Mouse (Mus musculus) frontal cortex, postnatal 14 days (tissue): ENCODE results near the gene Irf2bpl.

Source experiments
- DNase-seq, 2 experiments: peaks; one replicate each; pipeline ENCODE4 v3.0.0; 2022; ENCODE audit warnings: low spot score in 2 of 2

Gene Irf2bpl

DNA sequence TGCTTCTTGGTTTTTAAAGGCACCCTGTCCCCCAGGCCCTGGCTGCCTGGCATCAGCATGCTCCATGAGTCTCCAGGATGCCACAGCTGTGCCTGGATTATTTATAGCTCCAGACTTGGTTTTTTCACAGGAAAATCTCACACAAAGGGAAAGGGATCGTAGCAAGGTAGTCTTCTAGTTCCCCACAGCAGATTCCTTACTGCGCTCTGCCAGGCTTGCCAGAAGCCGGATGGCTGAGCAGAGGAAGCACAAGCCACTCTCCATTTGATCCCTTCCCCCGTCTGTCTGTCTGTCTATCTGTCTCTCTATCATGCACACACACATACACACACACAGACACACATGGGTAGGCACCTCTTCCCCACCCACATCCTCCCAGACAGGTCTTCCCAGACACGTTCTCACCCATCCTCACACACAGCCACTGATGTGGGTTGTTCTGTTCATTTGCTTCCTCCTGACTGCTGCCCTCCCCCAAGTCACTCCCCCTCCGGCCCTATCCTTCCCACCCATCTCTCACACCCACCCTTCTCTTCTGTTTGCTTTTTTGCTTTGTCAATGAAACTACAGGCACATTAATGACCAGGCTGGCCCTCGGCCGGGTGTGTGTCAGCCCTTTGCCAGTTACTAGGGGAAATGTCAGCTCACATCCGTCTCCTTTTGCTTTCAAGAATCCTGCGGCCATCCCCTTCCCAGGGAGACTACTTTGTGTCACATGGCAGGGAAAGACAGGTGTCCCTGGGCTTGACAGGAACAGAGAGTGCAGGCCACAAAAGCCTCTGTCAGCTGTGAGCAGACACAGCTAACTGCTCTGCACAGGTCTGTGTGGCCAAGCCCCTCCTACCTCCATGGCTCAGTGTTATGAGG lies 24.4 kb downstream of the Irf2bpl start:
- peak in 1 of 2 experiments; percentile 38 for DNase-seq

DNA sequence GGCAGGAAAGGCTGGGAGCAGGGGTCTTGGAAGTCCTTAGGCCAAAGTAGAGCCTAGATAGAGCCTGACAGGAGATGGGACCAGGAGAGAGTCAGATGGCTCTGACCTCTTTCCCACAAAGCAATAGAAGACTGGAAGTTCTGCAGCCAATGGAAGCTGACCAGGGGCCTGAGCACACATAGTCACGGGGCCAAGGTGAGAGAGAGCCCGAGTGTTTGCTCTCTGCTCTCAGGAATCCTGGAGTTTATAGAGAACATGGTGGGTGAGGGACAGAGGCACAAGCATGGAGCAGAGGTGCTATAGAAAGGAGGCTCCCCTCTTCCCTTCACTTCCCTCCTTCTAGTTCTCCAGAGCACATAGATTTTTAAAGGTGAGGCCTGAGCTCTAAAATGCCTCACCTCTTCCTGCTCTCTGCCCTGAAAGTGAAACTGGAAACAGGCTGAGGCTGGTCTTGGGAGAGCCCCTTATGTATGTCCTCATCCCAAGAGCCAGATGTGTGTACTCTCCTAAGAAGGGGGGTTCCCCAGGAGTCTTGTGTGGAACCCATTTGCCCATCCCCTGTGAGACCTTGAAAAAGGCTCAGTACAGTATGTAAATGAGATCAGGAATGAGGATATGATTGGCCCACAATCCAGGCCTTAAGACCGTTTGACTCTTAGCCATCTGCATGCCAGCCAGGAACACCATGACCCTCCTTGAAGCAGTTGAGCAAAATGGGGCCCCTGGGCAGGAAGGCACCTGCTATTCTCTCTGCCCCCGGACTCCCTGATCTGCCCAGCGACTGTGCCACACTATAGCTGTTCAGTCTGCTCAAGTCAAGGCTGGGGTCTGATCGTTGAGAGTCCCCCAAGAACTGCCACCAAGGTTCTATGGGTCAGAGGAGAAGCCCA lies 25.4 kb downstream of the Irf2bpl start:
- no peak for DNase-seq

DNA sequence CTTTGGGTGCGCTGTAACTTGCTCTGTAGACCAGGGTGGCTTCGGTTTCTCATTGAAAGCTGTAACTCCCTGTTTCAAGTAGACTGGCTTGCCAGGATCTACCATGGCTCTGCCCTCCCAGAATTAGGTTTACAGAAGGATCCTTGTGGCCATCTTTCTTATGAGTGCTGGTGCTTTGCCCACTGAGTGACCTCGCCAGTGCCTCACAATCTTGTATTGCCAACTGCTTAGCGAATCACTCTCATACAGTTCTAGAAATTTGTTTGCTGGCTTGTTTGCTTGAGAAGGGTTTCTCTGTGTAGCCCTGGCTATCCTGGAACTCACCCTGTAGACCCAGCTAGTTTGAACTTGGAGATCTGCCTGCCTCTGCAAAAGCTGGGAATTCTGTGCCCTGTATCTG lies 26.1 kb downstream of the Irf2bpl start:
- DNase-seq: no peak

DNA sequence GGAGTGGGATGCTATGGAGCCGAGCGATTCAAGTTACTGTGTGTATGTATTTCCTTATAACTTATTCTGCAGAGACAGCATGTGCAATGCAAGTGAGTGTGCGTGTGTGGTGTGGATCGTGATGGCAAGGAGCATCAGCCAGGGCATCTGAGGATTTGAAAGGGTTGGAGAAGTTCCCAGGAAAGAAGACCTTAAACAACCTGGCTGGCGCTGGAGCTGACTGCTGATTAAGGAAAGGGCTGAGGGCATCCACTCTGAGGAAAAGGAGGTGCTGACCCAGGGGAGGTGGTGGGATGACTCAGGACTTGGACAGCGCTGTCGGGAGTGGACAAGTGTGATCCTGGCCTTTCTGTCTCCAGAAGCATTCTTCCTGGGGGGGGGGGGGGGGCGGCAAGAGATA lies 27.3 kb downstream of the Irf2bpl start:
- no peak for DNase-seq

DNA sequence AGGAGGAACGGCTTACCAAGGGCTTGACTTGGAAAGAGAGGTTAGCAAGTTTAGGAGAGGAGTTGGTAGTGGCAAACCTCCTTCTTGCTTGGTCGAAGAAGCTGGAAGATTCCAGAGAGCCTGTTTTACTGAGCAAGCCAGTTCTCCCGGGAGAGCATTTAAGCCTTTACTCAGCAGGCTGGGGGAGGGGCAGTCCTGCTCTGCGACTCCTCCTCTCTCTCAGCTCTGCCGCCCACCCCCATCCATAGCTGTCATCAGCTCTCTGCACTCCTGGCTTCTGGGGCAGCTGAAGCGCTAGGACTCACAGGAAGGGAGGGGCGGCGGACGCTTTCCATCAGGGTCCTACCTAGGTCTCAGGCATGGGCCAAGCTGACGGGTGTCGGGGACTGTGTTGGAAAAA lies 28.9 kb downstream of the Irf2bpl start:
- DNase-seq: peak in 1 of 2 experiments; percentile 53

DNA sequence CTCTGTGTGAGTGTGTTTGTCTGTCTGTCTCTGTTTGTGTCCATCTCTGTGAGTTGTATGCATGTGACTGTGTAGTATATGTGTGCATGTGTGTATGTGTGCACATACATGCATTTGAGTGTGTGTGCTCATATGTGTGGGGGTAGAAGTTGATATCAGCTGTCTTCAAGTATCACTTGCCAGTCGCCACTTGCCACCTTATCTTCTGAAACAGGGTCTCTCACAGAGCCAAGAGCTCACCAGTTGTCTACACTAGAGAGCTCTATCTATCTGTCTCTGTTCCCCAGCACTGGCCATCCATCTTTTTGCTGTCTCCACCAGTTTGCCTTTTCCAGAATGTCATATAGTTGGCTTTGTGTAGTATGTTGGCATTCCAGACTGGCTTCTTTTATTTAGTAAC lies 31.1 kb downstream of the Irf2bpl start:
- no peak for DNase-seq

DNA sequence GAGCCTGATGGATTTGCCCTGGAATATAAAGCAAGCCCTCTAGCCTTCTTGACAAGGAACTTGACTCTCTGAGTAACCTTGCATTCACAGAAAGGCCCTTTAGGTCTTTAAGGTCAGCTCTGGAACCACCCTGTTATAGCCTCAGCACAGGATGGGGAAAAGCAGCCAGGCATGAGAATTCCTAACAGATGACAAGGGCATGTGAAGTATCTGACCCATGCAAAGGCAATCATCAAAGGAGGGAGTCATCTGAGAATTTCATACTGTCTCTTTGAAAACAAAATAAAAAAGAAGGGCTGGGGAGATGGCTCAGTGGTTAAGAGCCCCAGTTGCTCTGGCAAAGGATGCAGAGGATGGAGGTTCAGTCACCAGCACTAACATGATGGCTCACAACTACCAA lies 33.3 kb downstream of the Irf2bpl start:
- DNase-seq: no peak

DNA sequence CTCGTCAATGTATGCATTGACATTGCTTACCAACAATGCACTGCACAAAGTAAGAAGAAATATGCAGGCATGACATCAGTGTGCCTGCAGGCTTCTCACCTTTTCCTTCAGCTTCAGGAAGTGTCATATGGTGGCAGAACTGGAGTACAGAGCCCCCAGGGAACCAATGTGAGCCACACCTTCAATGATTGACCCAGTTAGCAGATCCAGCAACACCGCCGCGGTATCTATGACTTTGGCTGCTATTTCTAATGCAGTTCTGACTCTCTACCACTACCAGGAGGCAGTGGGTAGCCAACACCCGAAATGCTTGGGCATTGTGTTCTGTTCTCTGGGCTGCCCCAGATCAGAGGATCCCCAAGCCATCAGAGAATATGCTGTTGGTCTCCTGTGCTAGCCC lies 33.9 kb downstream of the Irf2bpl start:
- no peak for DNase-seq

DNA sequence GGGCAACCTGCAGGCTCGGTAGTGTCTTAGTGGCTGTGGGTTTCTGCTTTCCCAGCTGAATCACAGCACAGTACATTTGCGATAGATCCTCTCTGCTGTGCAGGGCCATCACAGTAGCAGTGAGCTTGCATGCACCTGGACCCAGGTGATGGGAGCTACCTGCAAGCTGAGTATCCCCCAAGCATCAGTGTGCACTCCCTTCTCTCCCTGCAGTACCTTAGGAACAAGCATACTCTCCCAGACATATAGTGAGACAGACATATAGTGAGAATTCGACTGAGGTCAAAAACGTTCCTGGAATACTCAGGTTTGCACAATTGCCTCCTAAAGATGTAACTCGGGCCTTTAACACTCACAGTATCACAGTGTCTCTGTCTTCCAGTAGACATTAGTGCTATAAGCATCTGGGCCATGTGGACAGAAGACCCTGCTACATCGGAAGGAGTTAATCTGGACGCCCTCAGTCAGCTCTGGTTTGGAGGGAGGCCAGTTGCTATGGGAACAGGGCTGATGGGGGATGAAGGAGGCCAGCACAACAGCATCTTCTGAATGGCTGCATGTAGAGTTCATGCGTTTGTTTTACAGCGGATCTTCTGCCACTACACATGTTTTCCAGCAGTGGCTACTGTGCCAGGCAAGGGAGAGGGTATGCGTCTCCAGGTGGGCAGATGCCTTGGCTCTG lies 34.5 kb downstream of the Irf2bpl start:
- DNase-seq: peak; percentile 45 to 49

DNA sequence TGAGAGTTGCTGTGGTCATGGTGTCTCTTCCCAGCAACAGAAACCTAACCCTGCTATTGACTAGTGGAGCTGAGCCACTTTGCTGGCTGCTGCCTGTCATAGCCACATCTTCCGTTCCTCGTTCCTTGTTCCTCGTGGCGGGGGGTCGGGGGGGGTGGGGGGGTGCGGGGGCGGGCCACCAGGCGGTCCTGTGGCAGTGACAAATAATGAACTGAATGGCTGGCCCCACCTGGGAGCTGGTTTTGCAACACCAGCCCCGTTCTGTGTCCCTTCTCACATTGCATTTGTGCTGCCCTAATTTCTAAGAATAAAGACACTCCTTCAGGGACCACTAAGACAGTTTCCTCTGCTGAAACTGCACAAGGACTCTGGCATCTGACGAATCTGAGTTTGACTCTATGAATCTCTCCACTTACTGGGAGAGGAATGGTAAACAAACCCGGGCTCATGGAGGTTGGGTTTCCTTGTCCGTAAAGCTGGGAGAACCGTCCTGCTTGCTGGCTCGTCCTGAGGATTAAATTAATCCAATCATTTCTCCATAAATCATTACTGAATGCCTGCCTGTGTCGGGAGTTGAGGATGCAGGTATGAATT lies 41.6 kb downstream of the Irf2bpl start:
- DNase-seq: no peak

DNA sequence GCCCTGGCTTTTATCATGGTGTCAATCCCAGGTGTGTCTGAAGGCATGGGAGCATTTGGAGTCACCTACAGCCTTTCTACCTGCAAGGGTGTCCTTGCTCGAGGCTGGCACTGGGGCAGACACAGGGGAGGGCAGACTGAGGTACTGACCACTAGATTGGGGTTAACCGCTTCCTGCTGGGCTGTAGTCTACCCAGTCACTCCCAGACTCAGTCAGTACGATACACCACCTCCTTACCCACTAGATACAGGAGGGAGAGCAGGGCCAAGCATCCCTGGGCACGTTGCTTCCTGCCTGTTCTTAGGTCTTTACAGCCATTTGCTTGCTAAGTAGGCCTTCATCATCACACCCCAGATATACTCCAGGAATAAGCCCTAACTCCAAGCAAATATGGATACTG lies 44.1 kb downstream of the Irf2bpl start:
- no peak for DNase-seq

DNA sequence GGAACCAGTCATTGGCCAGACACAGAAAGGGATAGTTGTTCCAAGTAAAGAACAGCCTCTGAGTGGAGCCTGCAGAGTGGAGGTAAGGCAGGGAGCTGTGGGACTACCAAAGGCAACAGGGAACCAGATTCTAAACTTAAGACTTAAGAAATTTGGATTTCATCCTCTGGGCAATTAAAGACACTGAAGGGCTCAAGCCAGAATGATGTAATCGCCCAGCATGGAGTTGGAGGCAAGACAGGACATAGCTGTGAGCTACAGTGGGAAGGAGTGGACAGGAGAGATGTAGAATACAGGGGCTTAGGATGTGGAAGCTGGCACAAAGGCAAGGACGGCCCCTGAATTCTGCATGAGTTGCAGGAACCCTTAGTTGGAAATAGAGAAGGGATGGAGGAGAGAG lies 46.4 kb downstream of the Irf2bpl start:
- no peak for DNase-seq

DNA sequence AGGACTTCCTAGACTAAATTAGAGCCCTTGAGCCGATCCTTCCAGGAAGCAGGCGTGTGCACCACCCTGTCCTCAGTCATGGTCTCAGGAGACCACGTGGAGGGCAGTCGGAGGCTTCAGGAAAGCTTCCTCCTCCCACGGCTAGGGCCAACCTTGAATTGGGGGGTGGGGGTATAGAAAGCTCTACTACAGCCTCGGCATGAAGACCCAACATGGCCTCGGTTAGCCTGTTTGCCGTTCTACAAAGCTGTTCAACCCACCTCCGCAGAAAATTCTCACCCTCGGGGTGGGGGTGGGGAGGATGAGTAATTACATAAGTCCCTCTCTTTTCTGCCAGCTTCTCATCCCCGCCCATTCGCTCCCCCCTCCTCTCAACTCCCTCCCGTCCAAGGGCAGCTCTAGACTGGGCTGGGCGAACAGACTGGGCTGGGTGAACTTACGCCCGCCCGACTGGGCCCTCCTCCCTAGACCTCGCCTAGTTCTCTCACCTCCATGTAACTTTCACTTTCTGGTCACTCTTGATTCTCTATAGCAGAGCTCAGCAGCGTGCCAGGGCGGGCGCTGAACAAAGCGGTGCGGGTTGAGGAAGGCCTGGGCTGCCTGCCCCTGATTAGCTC lies 48.1 kb downstream of the Irf2bpl start:
- DNase-seq: peak; percentile 50 to 69

DNA sequence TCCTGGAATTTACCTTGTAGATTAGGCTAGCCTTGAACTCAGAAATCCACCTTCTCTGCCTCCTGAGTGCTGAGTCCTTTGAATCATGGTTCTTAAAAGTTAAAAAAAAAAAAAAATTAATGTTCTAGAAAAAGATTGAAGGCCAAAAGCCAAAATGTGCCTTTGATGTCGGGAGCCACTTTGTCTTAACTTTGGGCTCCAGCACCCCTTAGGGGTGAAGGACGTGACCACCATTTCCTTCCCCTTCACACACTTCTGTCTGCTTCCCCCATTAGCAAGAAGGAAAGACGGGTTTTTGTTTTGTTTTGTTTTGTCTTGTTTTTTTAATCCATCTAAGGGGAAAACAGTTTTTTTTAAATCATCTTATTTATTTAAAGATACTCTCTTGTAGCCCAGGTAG lies 48.7 kb downstream of the Irf2bpl start:
- DNase-seq: no peak

DNA sequence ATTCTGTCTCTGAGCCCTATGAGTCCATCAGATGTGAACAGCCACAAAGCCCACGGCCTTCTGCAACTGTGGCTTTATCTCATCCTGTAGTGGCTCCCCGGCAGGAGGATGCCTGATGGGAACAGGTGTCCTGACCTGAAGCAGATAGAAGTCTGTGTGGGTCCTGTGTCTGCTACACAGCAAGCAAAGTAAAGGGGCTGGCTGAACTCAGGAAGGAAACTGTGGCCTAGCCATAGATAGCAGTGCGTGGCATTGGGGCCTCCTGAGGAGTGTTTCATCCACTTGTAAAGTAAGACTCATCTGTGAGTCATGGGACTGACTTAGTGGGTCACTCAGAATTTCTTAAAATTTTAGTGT lies 50.2 kb downstream of the Irf2bpl start:
- no peak for DNase-seq

DNA sequence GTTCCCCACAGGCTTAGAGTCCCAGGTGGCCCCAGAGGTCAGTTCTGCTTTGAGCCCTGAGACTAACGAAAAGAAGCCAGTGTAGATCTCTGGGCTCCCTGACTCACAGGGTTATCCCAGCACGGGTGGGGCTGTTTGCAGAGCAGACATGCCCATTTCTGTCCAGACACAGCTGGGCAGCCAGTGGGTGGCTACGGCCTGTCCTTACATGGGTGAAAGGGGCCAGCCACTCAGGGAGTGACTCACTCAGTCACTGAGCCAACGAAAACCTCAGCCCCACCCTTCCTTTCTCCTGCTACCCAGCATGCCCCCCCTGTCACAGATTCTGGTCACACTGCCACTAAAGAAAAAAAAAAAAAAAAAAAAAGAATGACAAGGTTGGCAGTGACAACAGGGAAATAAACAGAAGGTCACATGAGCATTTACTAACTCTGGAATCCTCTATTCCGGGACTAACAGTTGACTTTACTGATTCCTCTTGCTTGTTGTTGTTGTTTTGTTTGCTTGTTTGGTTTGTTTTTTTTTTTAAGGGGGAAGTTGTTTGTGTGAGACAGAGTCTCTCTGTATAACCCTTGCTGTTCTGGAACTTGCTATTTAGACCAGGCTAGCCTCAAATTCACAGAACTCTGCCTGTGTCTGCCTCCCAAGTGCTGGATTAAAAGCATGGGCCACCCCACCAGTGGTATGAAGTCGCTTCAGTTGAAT lies 50.7 kb downstream of the Irf2bpl start:
- DNase-seq: no peak

DNA sequence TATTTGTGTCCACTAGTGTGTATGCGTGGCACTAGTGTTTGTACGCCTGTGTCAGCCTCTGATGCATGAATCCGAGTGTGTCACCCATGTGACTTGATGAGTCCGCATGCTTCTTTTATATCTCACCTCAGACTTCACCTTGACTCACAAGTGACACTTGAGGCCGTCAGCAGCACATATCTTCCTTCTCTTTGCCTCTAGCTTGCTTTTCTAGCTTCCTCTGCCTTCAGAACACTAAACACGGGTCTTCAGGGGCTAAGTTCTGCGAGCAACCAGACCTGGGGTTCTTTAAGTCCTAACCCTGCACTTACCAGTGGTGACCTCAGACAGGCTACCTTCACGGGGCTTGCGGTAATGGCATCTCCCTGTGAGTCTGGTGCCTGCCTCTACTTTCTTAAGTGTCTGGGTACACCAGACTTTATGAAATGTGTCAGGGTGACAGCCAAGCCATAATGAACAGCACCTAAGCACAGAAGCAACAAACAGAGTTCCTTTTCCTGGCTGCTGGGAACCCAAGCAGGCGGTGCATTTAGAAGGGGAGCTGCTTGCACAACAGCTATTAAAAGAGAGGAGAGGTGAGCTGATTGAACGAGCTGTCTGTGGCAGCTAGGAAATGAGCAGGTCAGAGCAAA lies 51.9 kb downstream of the Irf2bpl start:
- no peak for DNase-seq

DNA sequence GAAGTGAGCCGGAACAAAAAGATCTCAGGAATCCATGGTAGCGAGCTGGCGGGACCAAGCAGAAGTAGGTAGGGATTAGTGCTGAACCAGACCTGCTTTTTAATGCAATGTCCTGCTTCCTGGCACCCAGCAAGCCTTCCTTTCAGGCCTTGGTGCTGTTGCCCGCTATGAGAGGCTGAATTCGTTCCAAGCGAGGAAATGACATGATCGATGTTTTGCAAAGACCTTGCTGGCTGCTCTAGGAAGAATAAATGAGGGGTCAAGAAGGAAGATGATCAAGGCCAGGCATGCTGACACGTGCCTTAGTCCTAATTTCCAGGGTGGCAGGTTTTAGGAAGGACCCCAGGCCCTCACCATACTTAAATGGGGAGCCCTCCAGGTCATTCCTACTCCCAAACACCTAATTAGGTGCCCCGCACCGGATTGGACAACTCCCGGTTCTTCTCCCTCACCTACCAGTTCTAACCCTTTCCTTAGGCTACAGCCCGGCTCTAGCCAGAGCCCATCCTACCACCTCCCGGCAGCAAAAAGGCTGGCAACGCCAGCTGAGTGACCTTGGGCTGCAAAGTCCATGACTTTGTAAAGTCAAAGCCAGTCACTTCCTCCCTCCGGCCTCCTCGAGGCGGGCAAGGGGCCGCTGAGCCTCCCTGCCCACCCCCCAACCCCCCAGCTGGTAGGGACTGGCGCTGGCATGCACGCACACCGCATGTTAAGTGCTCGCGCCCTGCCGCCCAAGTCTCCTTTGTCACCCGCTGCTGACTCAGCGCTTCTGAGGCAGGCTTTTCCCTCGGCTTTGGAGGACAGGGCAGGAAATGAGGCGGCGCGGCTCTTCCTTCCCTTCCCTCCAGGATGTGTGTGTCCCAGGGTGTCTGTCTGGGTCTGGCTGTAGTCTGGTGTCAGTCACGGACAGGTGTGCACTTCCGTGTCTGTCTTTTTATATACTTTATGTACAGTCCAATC lies 52.7 kb downstream of the Irf2bpl start:
- no peak for DNase-seq
